Mouse (Mus musculus) testis, adult 2 months (tissue): ENCODE data around the gene Sdk2. TPM values are rescaled to one million over a fixed set of nuclear protein-coding genes. Genes with fewer than 3 reads are reported as not detected.

Source experiments
- H3K27ac ChIP-seq: fragments of 200-500 bp; 2 replicates; pipeline ENCODE4 v1.5.1; 2012; ENCODE audit warnings: low read depth, low read length; ENCODE audit not compliant: control insufficient read depth, insufficient read depth
- H3K27me3 ChIP-seq: fragments of 200-500 bp; 2 replicates; pipeline ENCODE4 v1.6.1; 2012; ENCODE audit warnings: mild to moderate bottlenecking, low read length, moderate library complexity; ENCODE audit not compliant: control insufficient read depth, insufficient read depth
- H3K36me3 ChIP-seq: fragments of 200-500 bp; 2 replicates; pipeline ENCODE4 v1.6.1; 2012; ENCODE audit warnings: mild to moderate bottlenecking, low read length; ENCODE audit not compliant: control insufficient read depth, insufficient read depth
- H3K4me1 ChIP-seq: fragments of 200-500 bp; 2 replicates; pipeline ENCODE4 v1.6.1; 2012; ENCODE audit warnings: low read length; ENCODE audit not compliant: control insufficient read depth, insufficient read depth
- H3K4me3 ChIP-seq: fragments of 200-500 bp; 2 replicates; pipeline ENCODE4 v1.5.1; 2012; ENCODE audit warnings: low read depth, mild to moderate bottlenecking, low read length, moderate library complexity, mixed read lengths; ENCODE audit not compliant: control insufficient read depth
- CTCF ChIP-seq: fragments of 200-500 bp; IDR thresholded peaks from 2 replicates; pipeline ENCODE4 v1.5.1; 2012; ENCODE audit warnings: low read depth, mild to moderate bottlenecking, inconsistent platforms, low read length, moderate library complexity; ENCODE audit not compliant: control insufficient read depth, insufficient read depth, insufficient replicate concordance
- POLR2A ChIP-seq: fragments of 200-500 bp; IDR thresholded peaks from 2 replicates; pipeline ENCODE4 v1.6.1; 2012; ENCODE audit warnings: low read depth, mild to moderate bottlenecking, inconsistent platforms, low read length, moderate library complexity; ENCODE audit not compliant: control insufficient read depth
- polyA plus RNA-seq: library from polyadenylated mRNA; depleted of rRNA; stranded (reverse); fragments of >200 nt; gene quantifications from 2 replicates; pipeline ENCODE4 v1.2.3, GENCODE M21; 2012

The Sdk2 gene
- polyA plus RNA-seq, 1 experiment, result 7.8 TPM

GRCm38 (mm10) chr11:114044373-114044772 is 22.5 kb downstream of the Sdk2 start:
- Histone ChIP-seq H3K4me3 (no peak overlapping the region), H3K27ac (no peak overlapping the region), H3K27me3 (no peaks in the 10 kb centered on the region), H3K36me3 (no peaks in the 10 kb centered on the region), H3K4me1 (no peaks in the 10 kb centered on the region)
- TF ChIP-seq POLR2A, result no peak
- TF ChIP-seq CTCF, result no peak

GRCm38 (mm10) chr11:114043530-114043929 is 23.3 kb downstream of the Sdk2 start:
- TF ChIP-seq CTCF, result no peak
- no peak for TF ChIP-seq POLR2A
- no peak overlapping the region for H3K27ac ChIP-seq
- no peaks in the 10 kb centered on the region for H3K36me3 ChIP-seq
- no peaks in the 10 kb centered on the region for H3K4me1 ChIP-seq
- H3K4me3 ChIP-seq, result no peak overlapping the region
- H3K27me3 ChIP-seq, result no peaks in the 10 kb centered on the region

GRCm38 (mm10) chr11:114040391-114041035 is 26.3 kb downstream of the Sdk2 start:
- Histone ChIP-seq H3K27me3 (no peaks in the 10 kb centered on the region), H3K4me3 (no peak overlapping the region), H3K4me1 (no peaks in the 10 kb centered on the region), H3K27ac (no peak overlapping the region), H3K36me3 (no peaks in the 10 kb centered on the region)
- TF ChIP-seq CTCF (no peak), POLR2A (no peak)

GRCm38 (mm10) chr11:114038036-114038435 is 28.8 kb downstream of the Sdk2 start:
- Histone ChIP-seq H3K27me3 (no peaks in the 10 kb centered on the region), H3K27ac (no peak overlapping the region), H3K4me1 (peaks cover 2% of the 10 kb centered on the region), H3K36me3 (no peaks in the 10 kb centered on the region), H3K4me3 (no peak overlapping the region)
- TF ChIP-seq POLR2A, result no peak

GRCm38 (mm10) chr11:114031491-114031890 is 35.4 kb downstream of the Sdk2 start:
- Histone ChIP-seq H3K27me3 (no peaks in the 10 kb centered on the region), H3K4me1 (peaks cover 5% of the 10 kb centered on the region), H3K27ac (no peak overlapping the region), H3K4me3 (peak overlapping the region; percentile 68), H3K36me3 (no peaks in the 10 kb centered on the region)
- TF ChIP-seq POLR2A (no peak), CTCF (no peak)

- Histone ChIP-seq H3K4me1 (peaks cover 3% of the 10 kb centered on the region), H3K36me3 (no peaks in the 10 kb centered on the region), H3K4me3 (peak overlapping the region; percentile 43), H3K27ac (no peak overlapping the region), H3K27me3 (no peaks in the 10 kb centered on the region)
- no peak for TF ChIP-seq POLR2A
- no peak for TF ChIP-seq CTCF
Measured at GRCm38 (mm10) chr11:114030214-114030613, 36.6 kb downstream of the Sdk2 start.

- H3K27me3 ChIP-seq, result no peaks in the 10 kb centered on the region
- no peak overlapping the region for H3K4me3 ChIP-seq
- peaks cover 3% of the 10 kb centered on the region for H3K4me1 ChIP-seq
- no peaks in the 10 kb centered on the region for H3K36me3 ChIP-seq
- TF ChIP-seq POLR2A, result no peak
- no peak for TF ChIP-seq CTCF
- no peak overlapping the region for H3K27ac ChIP-seq
Measured at GRCm38 (mm10) chr11:114028512-114028911, 38.3 kb downstream of the Sdk2 start.

GRCm38 (mm10) chr11:114028021-114028420 is 38.8 kb downstream of the Sdk2 start:
- Histone ChIP-seq H3K4me1 (peaks cover 3% of the 10 kb centered on the region), H3K27ac (no peak overlapping the region)

More at GRCm38 (mm10) chr11:114028021-114028420, 38.8 kb downstream of the Sdk2 start:
- TF ChIP-seq CTCF (no peak), POLR2A (no peak)
- no peak overlapping the region for H3K4me3 ChIP-seq
- H3K27me3 ChIP-seq, result no peaks in the 10 kb centered on the region
- no peaks in the 10 kb centered on the region for H3K36me3 ChIP-seq
